Mouse (Mus musculus): ENCODE measurements around the gene Ccdc33. TPM values are rescaled to one million over a fixed set of nuclear protein-coding genes. Genes with fewer than 3 reads are reported as not detected.

Ccdc33 gene
- total and polyA plus RNA-seq, 3 experiments: 1.3 TPM; not detected in 2

DNA sequence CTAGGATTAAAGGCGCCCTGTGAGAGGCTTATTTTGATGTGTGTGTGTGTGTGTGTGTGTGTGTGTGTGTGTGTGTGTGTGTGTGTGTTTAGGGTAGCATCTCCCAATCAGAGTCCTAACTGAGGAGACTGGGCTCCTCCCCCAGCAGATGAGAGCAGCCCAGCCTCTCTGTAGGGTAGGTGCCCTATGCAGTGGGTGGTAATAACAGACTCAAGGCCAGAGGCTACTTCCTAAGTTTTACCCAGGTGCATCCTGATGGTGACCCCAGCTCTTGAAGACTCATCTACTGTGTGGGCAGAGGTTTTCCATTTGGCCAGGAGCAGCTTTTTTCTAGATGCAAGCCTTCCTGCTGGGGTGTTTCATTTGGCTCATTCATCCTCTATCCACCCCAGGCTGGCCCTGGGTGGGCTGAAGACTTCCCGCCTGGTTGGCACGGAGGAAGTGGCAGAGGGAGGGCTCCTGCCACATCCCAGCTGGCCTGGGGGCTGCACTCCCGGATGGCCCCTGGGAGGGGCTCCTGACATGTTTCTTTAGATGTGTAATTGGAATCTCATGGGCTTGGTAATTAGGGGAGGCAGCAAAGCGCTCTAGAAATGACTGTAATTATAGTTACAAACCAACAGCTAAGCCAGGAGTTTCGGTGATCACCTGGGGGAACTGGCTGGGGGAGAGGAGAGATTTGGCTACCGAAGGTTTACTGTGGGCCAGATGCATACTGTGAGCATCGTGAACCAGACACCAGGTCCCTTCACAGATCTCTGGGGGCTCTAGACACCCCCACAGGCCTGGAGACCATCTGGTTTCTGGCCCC lies 125.6 kb downstream of the Ccdc33 start:
- DNase-seq: no peak
- H3K27ac ChIP-seq: no peak overlapping the region
- peaks cover 3% of the 10 kb centered on the region for H3K4me1 ChIP-seq (ENCODE audit: control insufficient read depth, insufficient read depth, low read length)
- no peak overlapping the region for H3K9ac ChIP-seq (ENCODE audit: low read depth, low read length)
- intact Hi-C loops (cut with DNase I): no loop called here
- TF ChIP-seq CTCF (IDR thresholded peaks at IDR 0.05): no peak
- no peak for TF ChIP-seq POLR2A (IDR thresholded peaks at IDR 0.05; ENCODE audit: insufficient read depth, low read depth, low read length)
- TF ChIP-seq EP300 (IDR thresholded peaks at IDR 0.05; ENCODE audit: insufficient read depth, low read depth, low read length): no peak
- no peaks in the 10 kb centered on the region for H3K27me3 ChIP-seq (ENCODE audit: control insufficient read depth, insufficient read depth, low read length)
- no peaks in the 10 kb centered on the region for H3K79me2 ChIP-seq (replicated peaks; ENCODE audit: control insufficient read depth, insufficient read depth, low read length)
- no peaks in the 10 kb centered on the region for H3K36me3 ChIP-seq (ENCODE audit: control insufficient read depth, insufficient read depth, low read length)
- WGBS: 54% methylated on average over 8 of the region's 8 CpGs
- no peak overlapping the region for H3K4me3 ChIP-seq

DNA sequence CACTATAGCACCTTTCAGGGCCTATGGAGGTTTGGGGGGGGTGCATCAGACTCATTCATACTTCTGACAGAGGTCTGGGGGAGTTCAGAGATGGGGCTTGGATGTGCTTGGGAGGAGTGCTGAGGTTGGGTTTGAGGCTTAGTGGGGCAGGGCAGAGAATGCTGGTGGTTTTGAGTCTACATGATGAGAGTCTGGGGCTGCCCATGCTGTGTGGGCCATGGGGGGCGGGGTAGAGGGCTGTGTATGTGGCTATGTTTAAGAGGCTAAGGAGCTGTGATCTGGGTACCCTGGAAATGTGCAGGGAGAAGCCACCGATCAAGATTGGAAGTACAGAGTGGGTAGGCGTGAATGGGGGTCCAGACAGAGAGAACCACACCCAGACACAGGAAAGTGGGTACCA lies 126.6 kb downstream of the Ccdc33 start:
- Histone ChIP-seq H3K4me1 (ENCODE audit: control insufficient read depth, insufficient read depth, low read length) (peaks cover 4% of the 10 kb centered on the region), H3K36me3 (ENCODE audit: control insufficient read depth, insufficient read depth, low read length) (no peaks in the 10 kb centered on the region), H3K9ac (ENCODE audit: low read depth, low read length) (no peak overlapping the region), H3K27ac (no peak overlapping the region), H3K79me2 (replicated peaks; ENCODE audit: control insufficient read depth, insufficient read depth, low read length) (no peaks in the 10 kb centered on the region), H3K4me3 (no peak overlapping the region), H3K27me3 (ENCODE audit: control insufficient read depth, insufficient read depth, low read length) (no peaks in the 10 kb centered on the region)
- intact Hi-C loops (cut with DNase I): no loop called here
- no peak for DNase-seq
- TF ChIP-seq POLR2A (IDR thresholded peaks at IDR 0.05; ENCODE audit: insufficient read depth, low read depth, low read length) (no peak), EP300 (IDR thresholded peaks at IDR 0.05; ENCODE audit: insufficient read depth, low read depth, low read length) (no peak), CTCF (IDR thresholded peaks at IDR 0.05) (no peak)
- 89% methylated on average over 3 of the region's 3 CpGs for WGBS

DNA sequence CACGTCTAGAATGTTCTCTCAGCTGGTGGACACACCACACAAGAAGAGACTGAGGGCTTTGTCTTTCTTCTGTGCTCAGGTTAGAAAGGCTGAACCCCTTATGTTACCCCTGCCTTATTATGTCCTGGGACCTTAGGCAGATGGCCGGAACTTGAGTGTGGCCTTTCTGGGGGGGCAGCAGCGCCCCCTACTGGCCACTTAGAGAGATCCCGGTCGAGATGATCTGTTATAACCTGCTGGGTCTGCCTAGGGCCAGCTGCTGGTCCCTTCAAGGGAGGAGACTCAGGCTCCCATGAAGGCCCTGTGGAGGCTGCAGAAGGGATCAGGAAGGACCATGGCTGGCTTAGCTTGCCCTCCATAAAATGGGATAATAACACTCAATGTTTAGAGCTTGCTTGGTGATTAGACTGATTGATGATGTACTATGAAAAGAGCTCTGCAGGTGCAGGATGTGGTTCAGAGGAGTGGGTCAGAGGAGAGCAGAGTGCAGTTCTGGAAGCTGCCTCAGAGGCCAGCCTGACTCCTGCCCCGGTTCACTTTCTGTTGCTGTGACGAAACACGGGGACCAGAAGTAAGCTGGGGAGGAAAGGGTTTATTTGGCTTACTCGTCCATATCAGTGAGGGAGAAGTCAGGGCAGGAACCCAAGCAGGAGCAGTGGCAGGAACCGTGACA lies 128.0 kb downstream of the Ccdc33 start:
- H3K27me3 ChIP-seq (ENCODE audit: control insufficient read depth, insufficient read depth, low read length): no peaks in the 10 kb centered on the region
- H3K27ac ChIP-seq: no peak overlapping the region; the same call in 1 of the 2 replicates
- intact Hi-C loops (cut with DNase I): loop anchor here (1.0 kb wide), 2 partner anchors 46 to 55 kb away; no protein-coding TSS in a partner anchor
- DNase-seq: peak; percentile 58 to 66
- 32% methylated on average over 10 of the region's 10 CpGs for WGBS
- no peaks in the 10 kb centered on the region for H3K79me2 ChIP-seq (replicated peaks; ENCODE audit: control insufficient read depth, insufficient read depth, low read length)
- no peak; the same call in 1 of the 2 replicates for TF ChIP-seq CTCF (IDR thresholded peaks at IDR 0.05)
- TF ChIP-seq EP300 (IDR thresholded peaks at IDR 0.05; ENCODE audit: insufficient read depth, low read depth, low read length): peak; percentile 82; the same call in 1 of the 2 replicates
- no peak for TF ChIP-seq POLR2A (IDR thresholded peaks at IDR 0.05; ENCODE audit: insufficient read depth, low read depth, low read length)
- H3K4me3 ChIP-seq: no peak overlapping the region
- H3K9ac ChIP-seq (ENCODE audit: low read depth, low read length): no peak overlapping the region
- H3K4me1 ChIP-seq (ENCODE audit: control insufficient read depth, insufficient read depth, low read length): peaks cover 4% of the 10 kb centered on the region
- no peaks in the 10 kb centered on the region for H3K36me3 ChIP-seq (ENCODE audit: control insufficient read depth, insufficient read depth, low read length)

DNA sequence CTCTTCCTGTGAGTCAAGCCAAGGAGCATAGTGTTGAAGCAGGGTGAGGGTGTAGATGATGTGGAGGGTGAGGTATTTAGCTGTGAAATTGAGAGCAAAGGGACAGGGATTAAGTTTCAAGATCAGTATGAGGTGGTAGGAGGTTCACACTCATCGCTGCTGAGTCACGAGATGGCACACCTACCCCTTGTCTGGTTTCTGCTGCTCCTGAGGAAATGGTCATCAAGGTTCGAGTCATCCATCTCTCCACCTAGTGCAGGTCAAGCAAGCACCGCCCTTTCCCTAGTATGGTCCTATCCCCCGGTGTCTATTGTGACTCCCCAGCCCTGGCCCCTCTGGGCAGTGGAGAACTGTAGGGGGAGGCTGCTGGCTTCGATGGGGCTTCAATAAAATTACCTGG lies 129.3 kb downstream of the Ccdc33 start:
- no peak overlapping the region for H3K4me3 ChIP-seq
- no peaks in the 10 kb centered on the region for H3K79me2 ChIP-seq (replicated peaks; ENCODE audit: control insufficient read depth, insufficient read depth, low read length)
- H3K27ac ChIP-seq: no peak overlapping the region
- no peaks in the 10 kb centered on the region for H3K36me3 ChIP-seq (ENCODE audit: control insufficient read depth, insufficient read depth, low read length)
- TF ChIP-seq EP300 (IDR thresholded peaks at IDR 0.05; ENCODE audit: insufficient read depth, low read depth, low read length): no peak
- TF ChIP-seq POLR2A (IDR thresholded peaks at IDR 0.05; ENCODE audit: insufficient read depth, low read depth, low read length): no peak
- no peaks in the 10 kb centered on the region for H3K27me3 ChIP-seq (ENCODE audit: control insufficient read depth, insufficient read depth, low read length)
- peaks cover 4% of the 10 kb centered on the region for H3K4me1 ChIP-seq (ENCODE audit: control insufficient read depth, insufficient read depth, low read length)
- intact Hi-C loops (cut with DNase I): no loop called here
- DNase-seq: no peak
- H3K9ac ChIP-seq (ENCODE audit: low read depth, low read length): no peak overlapping the region
- WGBS: 91% methylated on average over 6 of the region's 6 CpGs

DNA sequence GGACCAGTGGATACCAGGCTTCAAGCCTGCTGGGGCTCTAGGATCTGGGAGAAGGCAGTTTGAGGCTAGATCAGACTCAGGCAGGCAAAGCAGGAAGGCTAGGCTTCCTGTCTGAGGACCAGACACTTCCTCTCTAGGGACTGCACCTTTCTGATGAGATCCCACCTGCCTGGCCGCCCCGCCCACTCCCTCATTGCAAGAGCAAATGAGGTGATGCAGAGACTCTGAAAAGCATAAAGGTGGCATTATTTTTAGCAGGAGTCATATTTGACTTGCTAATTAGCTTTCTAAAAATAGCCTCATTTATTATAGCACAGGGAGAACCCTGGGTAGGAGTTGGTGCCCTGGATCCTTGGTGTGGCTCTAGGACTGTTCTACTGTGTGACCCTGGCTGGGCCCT lies 130.5 kb downstream of the Ccdc33 start:
- no peak for DNase-seq
- no peak for TF ChIP-seq POLR2A (IDR thresholded peaks at IDR 0.05; ENCODE audit: insufficient read depth, low read depth, low read length)
- no peak for TF ChIP-seq EP300 (IDR thresholded peaks at IDR 0.05; ENCODE audit: insufficient read depth, low read depth, low read length)
- TF ChIP-seq CTCF (IDR thresholded peaks at IDR 0.05): no peak
- Histone ChIP-seq H3K9ac (ENCODE audit: low read depth, low read length) (no peak overlapping the region), H3K4me3 (no peak overlapping the region), H3K36me3 (ENCODE audit: control insufficient read depth, insufficient read depth, low read length) (no peaks in the 10 kb centered on the region), H3K27ac (no peak overlapping the region), H3K79me2 (replicated peaks; ENCODE audit: control insufficient read depth, insufficient read depth, low read length) (no peaks in the 10 kb centered on the region), H3K4me1 (ENCODE audit: control insufficient read depth, insufficient read depth, low read length) (peaks cover 4% of the 10 kb centered on the region), H3K27me3 (ENCODE audit: control insufficient read depth, insufficient read depth, low read length) (no peaks in the 10 kb centered on the region)
- 63% methylated on average over 2 of the region's 2 CpGs for WGBS
- intact Hi-C loops (cut with DNase I): loop anchor here (1.0 kb wide), 1 partner anchor 15 kb away; no protein-coding TSS in a partner anchor

DNA sequence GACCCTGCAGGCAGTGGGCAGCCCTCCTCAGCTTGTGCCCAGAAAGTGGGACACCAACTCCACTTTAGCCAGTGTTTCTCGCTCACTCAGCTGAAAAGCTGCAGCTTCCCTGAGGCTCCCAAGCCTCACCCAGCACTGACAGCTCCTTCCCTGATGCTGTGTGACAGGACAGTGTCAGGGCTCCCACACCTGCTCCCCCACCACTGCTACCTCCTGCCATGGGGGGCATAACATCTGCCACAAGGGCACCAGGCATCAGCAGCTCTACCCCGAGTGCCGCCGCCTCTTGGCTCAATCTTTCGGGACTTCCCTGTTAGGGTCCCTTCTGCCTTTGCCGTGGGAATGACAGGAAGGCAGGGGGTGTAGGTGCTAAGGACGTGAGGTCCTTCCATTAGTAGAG lies 132.3 kb downstream of the Ccdc33 start:
- Histone ChIP-seq H3K27ac (no peak overlapping the region), H3K79me2 (replicated peaks; ENCODE audit: control insufficient read depth, insufficient read depth, low read length) (no peaks in the 10 kb centered on the region), H3K4me3 (no peak overlapping the region), H3K4me1 (ENCODE audit: control insufficient read depth, insufficient read depth, low read length) (peaks cover 4% of the 10 kb centered on the region), H3K36me3 (ENCODE audit: control insufficient read depth, insufficient read depth, low read length) (no peaks in the 10 kb centered on the region), H3K9ac (ENCODE audit: low read depth, low read length) (no peak overlapping the region), H3K27me3 (ENCODE audit: control insufficient read depth, insufficient read depth, low read length) (no peaks in the 10 kb centered on the region)
- intact Hi-C loops (cut with DNase I): no loop called here
- 69% methylated on average over 7 of the region's 7 CpGs for WGBS
- no peak for DNase-seq
- no peak for TF ChIP-seq CTCF (IDR thresholded peaks at IDR 0.05)
- no peak for TF ChIP-seq POLR2A (IDR thresholded peaks at IDR 0.05; ENCODE audit: insufficient read depth, low read depth, low read length)
- no peak for TF ChIP-seq EP300 (IDR thresholded peaks at IDR 0.05; ENCODE audit: insufficient read depth, low read depth, low read length)

Data from heart, adult 2 months (tissue).